Mouse (Mus musculus) retina, adult 2 months (tissue): ENCODE results near the gene Stmn1.

ENCODE experiments used
- DNase-seq: peaks from one replicate; pipeline ENCODE4 v3.0.0-alpha.2; 2012; ENCODE audit warnings: low read depth, low spot score

Gene Stmn1

DNA sequence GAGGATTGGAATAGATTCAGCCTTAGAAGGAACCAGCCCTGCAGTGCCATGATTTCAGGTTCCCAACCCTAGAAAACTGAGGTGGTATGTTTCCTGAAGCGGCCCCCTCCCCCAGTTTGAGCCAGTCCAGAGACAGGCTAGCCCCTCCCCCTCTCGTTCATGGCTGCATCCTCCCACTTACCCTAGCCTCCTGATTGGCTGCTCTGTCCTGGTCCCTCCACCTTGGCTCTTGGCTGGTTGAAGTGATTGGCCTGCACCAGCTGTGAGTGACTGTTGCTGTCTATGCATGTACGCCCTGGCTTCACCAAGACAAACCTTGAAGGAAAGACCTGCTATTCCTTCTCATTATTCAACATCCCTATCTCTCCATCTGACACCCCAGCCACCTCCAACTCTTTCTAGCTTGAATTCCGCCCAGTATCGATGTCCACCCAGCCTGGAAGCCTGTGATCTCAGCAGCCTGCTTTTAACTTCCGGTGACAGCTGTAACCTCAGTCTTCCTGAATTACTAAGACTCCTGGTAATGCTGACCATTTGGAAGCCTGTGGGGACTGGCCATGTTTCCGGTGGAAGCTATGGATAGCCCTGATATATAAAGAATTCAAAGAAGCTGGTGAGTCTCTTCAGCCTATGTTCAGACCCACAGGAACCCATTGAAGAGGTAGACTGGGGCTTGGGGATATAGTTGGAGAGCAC lies 10.8 kb upstream of the Stmn1 start:
- DNase-seq = no peak

DNA sequence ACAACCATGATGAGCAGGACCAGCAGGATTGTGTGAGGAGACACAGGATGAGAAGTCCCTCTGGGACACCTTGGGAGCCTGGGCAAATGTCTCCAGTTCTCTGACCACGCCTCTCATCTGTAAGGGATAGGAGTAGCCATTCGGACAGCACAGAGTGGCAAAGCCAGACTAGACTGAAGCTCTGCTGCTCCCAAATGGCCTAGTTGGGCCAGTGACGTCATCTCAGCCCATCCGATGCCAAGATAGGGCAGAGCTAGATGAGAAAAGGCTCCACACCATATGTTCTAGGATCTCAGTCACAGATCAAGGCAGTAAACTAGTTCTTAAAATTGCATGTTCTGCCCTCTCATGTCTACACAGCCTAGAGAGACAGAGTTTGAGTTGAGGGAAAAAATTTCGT lies 9.3 kb upstream of the Stmn1 start:
- DNase-seq = no peak

DNA sequence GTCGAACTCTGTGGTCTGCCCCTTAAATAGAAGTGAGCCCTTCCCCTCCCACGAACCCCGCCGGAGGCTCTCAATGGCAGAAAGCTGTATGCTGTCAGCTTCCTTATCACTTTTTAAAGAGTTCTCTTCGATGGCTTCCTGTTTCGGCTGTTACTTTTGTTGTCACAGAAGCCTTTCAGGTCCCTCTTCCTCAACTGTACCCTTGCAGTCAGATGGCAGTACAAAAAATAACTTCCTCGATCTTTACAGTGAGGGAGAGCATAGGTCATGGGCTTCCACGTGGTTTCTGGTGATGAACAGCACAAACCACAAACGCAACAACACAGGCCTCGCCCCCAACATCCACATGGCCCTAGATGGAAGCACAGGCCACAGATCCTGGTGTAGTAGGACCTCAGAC lies 7.8 kb upstream of the Stmn1 start:
- no peak for DNase-seq

- no peak for DNase-seq
These were observed 6.9 kb upstream of the Stmn1 start for GRCm38 (mm10) chr4:134461252-134461651.

DNA sequence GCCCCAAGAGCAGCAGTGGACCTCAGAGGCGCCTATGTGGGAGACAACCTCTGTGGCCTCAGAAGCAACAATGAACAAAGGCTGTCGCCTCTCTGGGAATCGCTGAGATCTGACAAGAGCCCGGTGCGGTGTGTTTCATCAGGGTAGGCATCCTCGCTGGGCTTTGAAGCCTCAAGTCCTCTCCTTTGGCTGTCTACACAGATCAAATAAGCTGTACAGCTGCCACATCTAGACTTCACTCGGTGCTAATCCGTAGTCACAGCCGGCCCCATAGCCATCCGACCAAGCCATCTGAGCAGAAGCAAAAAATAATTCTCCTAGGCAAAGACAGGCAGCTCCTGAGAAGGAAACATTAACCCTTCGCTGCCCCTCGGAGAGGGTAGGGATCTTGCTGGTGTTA lies 2.3 kb upstream of the Stmn1 start:
- no peak for DNase-seq

- DNase-seq = no peak
These were observed 1.5 kb upstream of the Stmn1 start for GRCm38 (mm10) chr4:134466381-134467262.

DNA sequence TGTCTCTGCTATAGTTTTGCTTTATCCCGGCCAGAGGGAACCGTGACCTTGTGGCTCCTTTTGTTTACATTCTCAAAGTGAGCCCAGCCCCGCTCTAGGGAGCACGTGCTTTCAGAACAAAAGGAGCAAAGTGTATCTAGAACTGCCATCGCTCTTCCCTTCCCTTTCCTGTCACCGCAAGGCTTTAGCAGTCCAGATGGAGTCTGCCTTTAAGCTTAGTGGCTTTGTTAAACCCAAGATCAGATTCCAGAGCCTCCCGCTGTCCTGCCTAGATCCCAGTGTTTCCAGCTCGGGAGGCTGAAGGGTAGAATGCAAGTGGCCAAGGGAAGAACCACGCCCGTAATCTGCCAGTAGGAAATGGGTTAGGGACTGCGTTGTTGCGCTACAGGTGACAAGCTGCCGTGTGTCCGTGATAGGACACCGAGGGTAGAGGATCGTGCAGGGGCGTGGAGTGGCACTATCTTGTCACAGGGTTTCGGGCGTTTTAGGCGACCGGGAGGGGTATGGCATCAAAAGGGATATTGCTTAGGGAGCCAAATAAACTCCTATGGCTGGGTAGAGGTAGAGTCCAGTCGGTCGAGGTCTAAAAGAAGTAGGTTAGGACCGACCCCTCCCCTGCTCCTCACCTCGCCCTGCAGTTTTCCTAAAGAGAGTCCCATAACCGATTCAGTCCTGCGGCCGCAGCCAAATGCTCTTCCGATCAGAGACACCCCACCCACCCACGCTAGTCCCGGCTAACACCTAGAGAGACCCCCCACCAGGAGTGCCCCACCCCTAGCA lies 495 bp upstream of the Stmn1 start:
- no peak for DNase-seq

DNA sequence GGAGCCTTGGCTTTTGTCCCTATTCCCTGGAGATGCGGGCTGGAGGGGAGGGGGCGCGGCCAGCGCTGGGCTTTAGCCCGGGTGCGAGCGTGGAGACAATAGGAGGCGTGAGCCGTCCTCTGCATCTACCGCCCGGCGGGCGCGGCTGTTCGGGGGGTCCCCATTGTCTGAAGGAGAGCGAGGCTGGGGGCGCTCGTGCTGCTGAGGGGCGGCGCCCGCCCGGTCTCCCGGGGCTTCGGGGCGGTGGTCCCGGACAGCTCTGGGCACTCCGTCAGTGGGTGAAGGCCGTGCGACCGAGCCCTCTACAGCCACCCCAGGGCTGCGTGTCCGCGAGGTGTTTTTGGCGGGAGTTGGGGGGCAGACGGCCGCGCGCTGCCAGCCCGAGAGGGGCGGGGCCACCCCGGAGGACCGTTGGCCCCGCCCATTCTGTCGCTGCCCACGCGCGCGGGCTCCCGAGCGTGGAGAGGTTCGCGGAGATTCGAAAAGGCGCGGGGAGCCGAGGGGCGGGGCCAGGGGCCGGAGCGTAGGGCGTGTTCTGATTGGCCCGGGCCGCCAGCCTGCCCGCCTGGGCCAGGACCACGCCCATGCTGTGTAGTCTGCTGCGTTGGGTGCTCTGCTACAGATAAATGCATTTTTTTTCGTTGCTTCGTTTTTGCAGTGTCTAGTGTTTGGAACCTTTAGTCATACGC lies 602 bp downstream of the Stmn1 start:
- peak; percentile 65 for DNase-seq

DNA sequence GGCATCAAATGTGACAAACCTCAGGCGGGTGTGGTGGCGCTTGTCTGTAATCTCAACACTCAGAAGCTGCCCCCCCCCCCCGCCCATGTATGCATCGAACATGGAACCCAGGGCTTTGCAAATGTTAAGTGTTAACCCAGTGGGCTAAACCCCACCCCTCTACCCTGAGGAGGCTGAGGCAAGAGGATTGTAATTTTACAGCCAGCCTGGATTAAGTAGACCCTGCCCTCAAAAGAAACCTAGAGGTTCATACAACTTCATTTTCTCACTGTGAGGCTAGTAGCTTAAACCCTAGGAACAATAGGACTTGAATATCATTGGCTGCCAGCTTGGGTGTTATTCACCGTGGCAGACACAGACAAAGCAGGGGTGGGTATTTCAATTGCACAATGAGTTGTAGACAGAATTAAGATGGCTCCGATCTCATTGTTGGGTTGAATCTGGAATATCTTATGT lies 1.2 kb downstream of the Stmn1 start:
- DNase-seq = no peak

DNA sequence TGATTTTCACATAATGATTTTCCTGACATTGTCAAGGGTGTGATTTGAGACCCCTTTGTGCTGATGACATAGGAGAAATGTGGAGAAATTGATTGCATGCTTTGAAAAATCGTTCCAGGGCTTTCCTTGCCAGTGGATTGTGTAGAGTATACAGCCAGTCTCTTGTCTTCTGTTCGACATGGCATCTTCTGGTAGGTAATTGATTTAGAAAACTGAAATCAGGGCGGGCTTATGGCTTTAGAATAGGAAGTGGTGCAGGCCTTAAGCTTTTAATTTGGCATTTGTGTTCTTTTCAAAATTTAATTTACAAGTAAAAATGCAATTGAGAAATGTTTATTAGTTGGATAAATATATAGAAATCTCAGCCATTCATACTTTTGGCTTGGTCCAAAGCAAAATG lies 1.9 kb downstream of the Stmn1 start:
- no peak for DNase-seq

- DNase-seq = no peak
These were observed 3.3 kb downstream of the Stmn1 start for GRCm38 (mm10) chr4:134471469-134471868.

GRCm38 (mm10) chr4:134473764-134474163 lies 5.6 kb downstream of the Stmn1 start:
- DNase-seq = no peak

DNA sequence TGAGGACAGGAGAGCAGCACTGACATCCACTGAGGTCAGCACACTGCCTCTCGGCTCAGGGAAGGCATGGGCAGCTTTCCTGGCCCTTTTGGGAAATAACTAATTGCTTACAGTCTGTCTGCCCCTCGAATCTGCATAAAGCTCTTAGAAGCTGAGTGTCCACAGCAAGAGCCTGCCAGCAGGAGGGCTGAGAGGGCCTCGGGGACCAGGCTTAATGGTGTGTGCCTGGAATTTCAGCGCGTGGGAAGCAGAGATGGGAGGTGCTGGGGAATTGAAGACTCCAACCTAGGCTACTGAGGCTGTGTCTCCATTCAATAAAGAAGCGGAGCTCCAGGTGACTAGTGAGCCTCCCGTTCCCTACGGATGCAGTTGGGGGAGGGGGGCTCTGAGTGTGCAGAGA lies 6.1 kb downstream of the Stmn1 start:
- no peak for DNase-seq

GRCm38 (mm10) chr4:134476899-134477298 lies 8.8 kb downstream of the Stmn1 start:
- DNase-seq = no peak

DNA sequence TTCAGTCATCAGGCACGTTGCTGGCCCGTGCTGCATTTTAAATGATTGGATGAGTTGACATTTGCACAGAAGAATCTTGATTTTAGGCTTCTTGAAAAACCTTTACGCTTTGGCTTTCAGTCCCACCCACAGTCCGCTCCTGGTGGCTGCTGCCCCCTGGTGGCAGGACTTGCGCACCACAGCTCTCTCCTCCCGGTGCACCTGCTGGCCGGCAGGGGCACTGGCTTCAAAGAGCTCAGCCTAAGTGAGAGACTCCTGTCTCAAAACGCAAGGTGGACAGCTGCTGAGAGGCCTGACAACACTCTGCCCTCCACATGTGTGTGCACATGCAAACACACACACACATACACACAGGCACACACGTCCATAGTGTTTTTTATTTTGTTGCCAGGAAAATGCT lies 9.9 kb downstream of the Stmn1 start:
- DNase-seq = peak; percentile 63

DNA sequence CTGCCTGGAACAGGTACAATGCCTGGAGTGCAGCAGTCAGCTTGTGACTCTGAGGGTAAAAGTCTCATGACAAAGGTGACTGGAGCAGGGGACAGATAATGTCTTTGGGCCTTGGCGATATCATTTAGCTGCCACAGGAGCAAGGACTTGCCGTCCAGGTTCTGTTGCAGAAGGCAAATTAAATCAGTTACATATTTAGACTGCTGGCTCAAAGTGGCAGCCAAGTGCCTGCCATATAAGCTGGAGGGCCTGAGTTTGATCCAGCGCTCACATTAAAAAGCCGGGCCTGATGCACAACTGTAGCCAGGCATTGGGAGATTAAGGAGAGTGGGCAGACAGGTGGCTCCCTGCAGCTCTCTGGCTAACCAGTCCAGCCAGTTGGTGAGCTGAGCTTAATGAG lies 11.7 kb downstream of the Stmn1 start:
- no peak for DNase-seq

GRCm38 (mm10) chr4:134480864-134481263 lies 12.7 kb downstream of the Stmn1 start:
- peak; percentile 53 for DNase-seq

DNA sequence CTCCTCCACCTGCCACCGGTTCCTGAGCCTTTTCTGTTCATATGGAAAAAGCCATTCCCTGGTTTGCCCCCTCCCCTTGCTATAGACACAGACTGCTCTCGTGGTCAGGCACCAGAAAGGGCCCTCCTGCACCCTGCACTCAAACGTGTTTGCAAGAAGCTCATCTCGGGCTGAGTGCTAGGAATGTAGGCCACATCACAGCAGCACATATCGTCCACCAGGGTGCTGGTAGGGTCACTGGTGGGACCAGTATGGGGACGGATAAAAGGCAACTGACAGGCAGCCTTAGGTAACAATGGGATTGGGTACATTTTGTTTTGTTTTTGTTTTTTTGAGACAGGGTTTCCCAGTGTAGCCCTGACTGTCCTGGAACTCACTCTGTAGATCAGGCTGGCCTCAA lies 13.2 kb downstream of the Stmn1 start:
- no peak for DNase-seq

- no peak for DNase-seq
These were observed 14.3 kb downstream of the Stmn1 start for GRCm38 (mm10) chr4:134482442-134482841.

DNA sequence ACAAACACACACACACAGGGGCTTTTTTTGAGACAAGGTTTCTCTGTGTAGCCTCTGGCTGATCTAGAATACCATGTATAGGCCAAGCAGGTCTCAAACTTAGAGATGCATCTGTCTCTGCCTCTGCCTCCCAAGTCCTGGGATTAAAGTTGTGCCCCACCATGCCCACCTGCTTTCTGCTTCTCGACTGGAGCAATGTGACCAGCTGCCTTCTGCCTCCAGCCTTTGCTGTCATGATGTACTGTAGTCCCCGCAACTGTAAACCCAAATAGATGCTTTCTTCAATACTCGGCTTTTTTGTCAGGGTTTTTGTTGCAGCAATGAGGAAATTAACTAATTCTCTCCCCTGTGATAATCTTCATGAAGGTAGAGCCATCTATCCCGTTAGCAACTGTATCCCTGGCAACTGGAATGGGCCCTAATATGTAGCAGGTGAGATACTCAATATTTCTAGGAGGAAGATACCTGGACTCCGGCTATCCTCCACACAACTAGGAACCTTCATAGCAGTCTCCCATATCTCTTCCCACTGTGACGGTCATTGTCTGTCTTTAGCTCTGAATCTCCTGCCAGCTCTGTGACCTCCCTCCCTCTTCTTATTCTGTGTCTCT lies 15.1 kb downstream of the Stmn1 start:
- no peak for DNase-seq

DNA sequence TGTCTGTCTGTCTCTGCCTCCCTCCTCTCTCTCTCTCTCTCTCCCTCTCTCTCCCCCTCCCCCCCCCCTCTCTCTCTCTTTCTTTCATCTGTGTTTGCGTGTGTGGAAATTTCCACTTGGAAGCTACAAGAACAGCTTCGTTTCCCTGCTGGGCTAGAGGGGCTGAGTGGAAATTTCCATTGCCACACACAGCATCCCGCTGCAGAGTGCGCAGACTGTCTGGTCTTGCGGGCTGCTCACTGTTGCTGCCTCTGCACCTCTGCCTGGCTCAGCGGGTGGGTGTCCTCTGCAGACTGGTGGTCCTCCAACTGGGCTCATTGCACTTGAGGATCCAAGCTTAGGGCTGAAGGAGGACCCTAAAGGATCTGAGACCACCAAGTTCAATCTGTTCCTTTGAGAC lies 15.6 kb downstream of the Stmn1 start:
- DNase-seq = no peak
